Mouse (Mus musculus) cortical plate, adult 2 months (tissue): ENCODE data around the gene Ddx31.

Experiments used
- CTCF ChIP-seq: fragments of 200-500 bp; IDR thresholded peaks from 2 replicates; pipeline ENCODE4 v1.5.1; 2011; ENCODE audit warnings: mild to moderate bottlenecking, control low read depth, low read length; ENCODE audit not compliant: insufficient read depth; ENCODE audit errors: extremely low read depth
- POLR2A ChIP-seq: fragments of 200-500 bp; IDR thresholded peaks from 2 replicates; pipeline ENCODE4 v1.6.1; 2011; ENCODE audit warnings: mild to moderate bottlenecking, low read length, control low read depth; ENCODE audit not compliant: insufficient read depth; ENCODE audit errors: extremely low read depth

DNA sequence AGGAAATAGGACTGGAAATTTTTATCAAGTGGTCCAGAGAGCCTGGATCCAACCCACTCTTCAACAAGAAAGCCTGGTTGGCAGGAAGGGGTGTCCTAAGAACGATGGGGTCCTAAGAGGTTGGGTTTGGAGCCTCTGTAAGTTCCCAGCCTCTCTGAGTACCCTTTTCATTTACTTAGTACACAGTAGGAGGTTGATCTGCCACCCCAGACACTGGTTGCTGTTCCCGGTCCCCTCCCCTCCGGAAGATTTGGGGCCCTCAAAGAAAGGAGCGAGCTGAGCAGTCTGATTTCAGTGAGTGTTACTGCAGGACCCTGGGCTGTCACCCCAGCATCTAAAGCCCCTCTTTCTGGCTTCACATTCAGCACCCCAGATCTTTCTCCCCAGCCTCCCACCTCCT, 78.8 kb downstream of the Ddx31 start:
- TF ChIP-seq CTCF = no peak
- no peak for TF ChIP-seq POLR2A
